25 mouse cellular contexts compared by ENCODE assay signal in the genomic region with DNA sequence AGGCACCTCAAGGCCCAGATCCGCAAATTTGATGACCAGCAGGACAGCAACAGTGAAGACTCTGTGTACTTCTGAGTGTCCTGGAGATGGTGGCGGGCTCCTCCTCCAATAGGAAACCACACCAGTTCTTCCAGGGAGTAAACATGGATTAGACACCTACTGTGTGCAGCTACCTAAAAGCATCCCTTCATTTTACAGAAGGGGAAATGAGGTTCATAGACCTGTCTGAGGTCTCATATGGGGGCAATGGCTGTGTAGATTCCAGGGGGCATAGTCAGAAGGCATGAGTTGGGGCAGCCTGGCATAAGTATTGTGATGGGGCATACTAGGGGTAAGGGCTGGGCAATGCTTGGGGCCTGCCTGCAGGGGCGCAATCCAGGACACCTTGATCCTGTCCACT. TPM values are rescaled to one million over a fixed set of nuclear protein-coding genes. Genes with fewer than 3 reads are reported as not detected.
DNase-seq lines count a peak whose midpoint lies in the region; ATAC-seq and TF ChIP-seq lines count a peak whose summit lies in the region.
"Had no signal": no experiment of that assay in that cellular context is flagged by ENCODE, and none has a peak within 500 bp of the region (broad histone marks: within the 10 kb centered on the region; RNA-seq: fewer than 3 reads in every experiment).

No protein-coding gene starts in this region.

- TF ChIP-seq POLR2A in MEL (IDR thresholded peaks at IDR 0.05; ENCODE audit: control insufficient read depth in 1 of 2, insufficient read depth in 1 of 2, low read depth in 1 of 2, low read length in 2 of 2, poor library complexity in 1 of 2) = no peak

- TF ChIP-seq CTCF in liver, embryonic 14.5 days (IDR thresholded peaks at IDR 0.05; ENCODE audit: low read depth) = 0 out of 2 replicates have a peak, but pooled peaks have one; percentile 15
- TF ChIP-seq CTCF in MEL (IDR thresholded peaks at IDR 0.05 in 2 of 3, conservative IDR thresholded peaks at IDR 0.05 in 1 of 3; ENCODE audit: control insufficient read depth in 1 of 3, insufficient read depth in 1 of 3, low read depth in 2 of 3, low read length in 3 of 3, poor library complexity in 1 of 3, severe bottlenecking in 1 of 3) = no peak
- peak; percentile 17; the same call in 1 of the 2 replicates for TF ChIP-seq CTCF in stomach, postnatal 0 days (IDR thresholded peaks at IDR 0.05; ENCODE audit: low read depth)

- H3K9ac ChIP-seq in intestine, embryonic 16.5 days (ENCODE audit: low read depth, low read length) = 0 out of 2 replicates have a peak overlapping the region, but pooled peaks have one; percentile 1
- no peak overlapping the region for H3K9ac ChIP-seq in intestine, embryonic 15.5 days
- no peak overlapping the region for H3K9ac ChIP-seq in liver, embryonic 14.5 days (replicated peaks)
- no peak overlapping the region for H3K9ac ChIP-seq in MEL (ENCODE audit: control insufficient read depth, low read depth, low read length, poor library complexity, severe bottlenecking)
- no peak overlapping the region for H3K9ac ChIP-seq in stomach, postnatal 0 days (ENCODE audit: low read length)
- H3K9ac ChIP-seq: forebrain, embryonic 13.5 days; heart, embryonic 13.5 days; kidney, embryonic 15.5 days; lung, embryonic 15.5 days; neural tube, embryonic 12.5 days had no signal

- WGBS in intestine, embryonic 16.5 days = 91% methylated on average over 3 of the region's 3 CpGs
- WGBS in intestine, embryonic 15.5 days = 90% methylated on average over 3 of the region's 3 CpGs
- 83% methylated on average over 3 of the region's 3 CpGs for WGBS in liver, embryonic 14.5 days (ENCODE audit: insufficient replicate concordance)
- WGBS in stomach, postnatal 0 days = 84% methylated on average over 3 of the region's 3 CpGs

- H3K4me1 ChIP-seq in intestine, embryonic 16.5 days (ENCODE audit: control insufficient read depth, insufficient read depth, low read length) = peaks cover 43% of the 10 kb centered on the region
- peaks cover 28% of the 10 kb centered on the region for H3K4me1 ChIP-seq in intestine, embryonic 15.5 days (replicated peaks)
- peaks cover 17 to 22% of the 10 kb centered on the region in 2 experiments for H3K4me1 ChIP-seq in liver, embryonic 14.5 days (replicated peaks; ENCODE audit: control insufficient read depth in 2 of 2, insufficient read depth in 2 of 2, low read length in 1 of 2)
- peaks cover 0 to 7% of the 10 kb centered on the region in 2 experiments; a peak in 2 of 4 replicates for H3K4me1 ChIP-seq in MEL (ENCODE audit: control insufficient read depth in 1 of 2, insufficient read depth in 2 of 2, low read length in 2 of 2)
- peaks cover 14% of the 10 kb centered on the region for H3K4me1 ChIP-seq in stomach, postnatal 0 days (replicated peaks; ENCODE audit: control insufficient read depth, insufficient read depth)

- H3K27ac ChIP-seq in intestine, embryonic 16.5 days (ENCODE audit: low read length) = no peak overlapping the region
- H3K27ac ChIP-seq in intestine, embryonic 15.5 days = no peak overlapping the region
- no peak overlapping the region for H3K27ac ChIP-seq in liver, embryonic 14.5 days
- no peak overlapping the region for H3K27ac ChIP-seq in MEL (ENCODE audit: control insufficient read depth, low read depth, low read length)
- H3K27ac ChIP-seq in stomach, postnatal 0 days (replicated peaks) = no peak overlapping the region
- H3K27ac ChIP-seq: forebrain, embryonic 13.5 days; heart, embryonic 13.5 days; lung, embryonic 15.5 days; midbrain, embryonic 10.5 days; neural tube, embryonic 12.5 days had no signal

- no peak for DNase-seq in liver, embryonic 14.5 days (ENCODE audit: low read depth in 3 of 3, low spot score in 3 of 3)
- no peak for DNase-seq in liver
- no peak for DNase-seq in MEL (ENCODE audit: low read depth, low spot score)
- no peak for DNase-seq in stomach, postnatal 0 days (ENCODE audit: low spot score)
- DNase-seq: adrenal gland, adult 8-10 months; B cell, adult 2 months; cerebellum, postnatal 36 days; gastrocnemius, postnatal 10 days; heart, postnatal 10 days; right cerebral cortex, adult 18-20 months; spleen, adult 18-20 months; thymus, adult 18-20 months; thymus, postnatal 25 days had no signal

- no peaks in the 10 kb centered on the region for H3K9me3 ChIP-seq in intestine, embryonic 16.5 days (ENCODE audit: control insufficient read depth, low read length)
- H3K9me3 ChIP-seq in intestine, embryonic 15.5 days = no peaks in the 10 kb centered on the region
- H3K9me3 ChIP-seq in liver, embryonic 14.5 days (ENCODE audit: control insufficient read depth, low read length) = no peaks in the 10 kb centered on the region
- no peaks in the 10 kb centered on the region for H3K9me3 ChIP-seq in MEL (replicated peaks; ENCODE audit: insufficient read depth, low read length)
- no peaks in the 10 kb centered on the region for H3K9me3 ChIP-seq in stomach, postnatal 0 days (ENCODE audit: control insufficient read depth, low read length)
- H3K9me3 ChIP-seq: forebrain, embryonic 13.5 days; heart, embryonic 13.5 days; kidney, embryonic 15.5 days; lung, embryonic 15.5 days; midbrain, embryonic 10.5 days; neural tube, embryonic 12.5 days had no signal

- peaks cover 34% of the 10 kb centered on the region for H3K36me3 ChIP-seq in intestine, embryonic 16.5 days (ENCODE audit: control insufficient read depth, insufficient read depth, low read length)
- H3K36me3 ChIP-seq in intestine, embryonic 15.5 days = peaks cover 30% of the 10 kb centered on the region
- H3K36me3 ChIP-seq in liver, embryonic 14.5 days (replicated peaks; ENCODE audit: control insufficient read depth, insufficient read depth, low read depth) = peaks cover 2% of the 10 kb centered on the region
- peaks cover 0 to 6% of the 10 kb centered on the region in 2 experiments; a peak in 1 of 4 replicates for H3K36me3 ChIP-seq in MEL (ENCODE audit: control insufficient read depth in 1 of 2, insufficient read depth in 2 of 2, low read length in 2 of 2)
- H3K36me3 ChIP-seq in stomach, postnatal 0 days (ENCODE audit: control insufficient read depth, insufficient read depth, low read length) = peaks cover 19% of the 10 kb centered on the region

- no peak for ATAC-seq in intestine, embryonic 16.5 days
- no peak for ATAC-seq in intestine, embryonic 15.5 days
- no peak for ATAC-seq in liver, embryonic 14.5 days (ENCODE audit: insufficient read depth)
- ATAC-seq in stomach, postnatal 0 days (ENCODE audit: low FRiP score, low TSS enrichment) = no peak
- ATAC-seq: forebrain, embryonic 13.5 days; hindbrain, embryonic 16.5 days had no signal

- H3K79me2 ChIP-seq in MEL (ENCODE audit: control insufficient read depth, insufficient read depth, low read length, poor library complexity) = no peaks in the 10 kb centered on the region; the same call in 1 of the 2 replicates

- no peaks in the 10 kb centered on the region for H3K27me3 ChIP-seq in intestine, embryonic 16.5 days (replicated peaks; ENCODE audit: control insufficient read depth, insufficient read depth, low read length)
- H3K27me3 ChIP-seq in intestine, embryonic 15.5 days (replicated peaks) = no peaks in the 10 kb centered on the region
- no peaks in the 10 kb centered on the region; the same call in 1 of the 2 replicates for H3K27me3 ChIP-seq in liver, embryonic 14.5 days (ENCODE audit: control insufficient read depth, insufficient read depth, low read length)
- H3K27me3 ChIP-seq in MEL (ENCODE audit: control insufficient read depth in 1 of 2, insufficient read depth in 2 of 2, low read length in 2 of 2) = no peaks in the 10 kb centered on the region
- no peaks in the 10 kb centered on the region for H3K27me3 ChIP-seq in stomach, postnatal 0 days (ENCODE audit: control insufficient read depth, insufficient read depth, low read length)
- H3K27me3 ChIP-seq: kidney, embryonic 15.5 days; lung, embryonic 15.5 days; neural tube, embryonic 12.5 days had no signal

- no peak overlapping the region for H3K4me2 ChIP-seq in intestine, embryonic 16.5 days (ENCODE audit: low read depth, low read length)
- no peak overlapping the region for H3K4me2 ChIP-seq in intestine, embryonic 15.5 days (replicated peaks)
- H3K4me2 ChIP-seq in liver, embryonic 14.5 days (ENCODE audit: low read depth) = no peak overlapping the region
- H3K4me2 ChIP-seq in stomach, postnatal 0 days (replicated peaks; ENCODE audit: low read depth) = no peak overlapping the region
- H3K4me2 ChIP-seq: forebrain, embryonic 13.5 days; heart, embryonic 13.5 days; kidney, embryonic 15.5 days; lung, embryonic 15.5 days; neural tube, embryonic 12.5 days had no signal

- no peak for TF ChIP-seq EP300 in liver, embryonic 14.5 days (IDR thresholded peaks at IDR 0.05; ENCODE audit: low read depth)
- no peak for TF ChIP-seq EP300 in MEL (IDR thresholded peaks at IDR 0.05; ENCODE audit: low read depth in 1 of 2, low read length in 2 of 2)
- TF ChIP-seq EP300 in stomach, postnatal 0 days (optimal IDR thresholded peaks at IDR 0.05) = no peak

- TF ChIP-seq RAD21 in MEL (IDR thresholded peaks at IDR 0.05; ENCODE audit: low read depth, low read length) = no peak

- H3K4me3 ChIP-seq in intestine, embryonic 16.5 days (ENCODE audit: low read length) = no peak overlapping the region
- H3K4me3 ChIP-seq in intestine, embryonic 15.5 days (replicated peaks) = no peak overlapping the region
- no peak overlapping the region for H3K4me3 ChIP-seq in liver, embryonic 14.5 days (ENCODE audit: insufficient read depth in 1 of 2, low read depth in 2 of 2, low read length in 2 of 2)
- H3K4me3 ChIP-seq in MEL (ENCODE audit: control insufficient read depth in 1 of 2, insufficient read depth in 1 of 2, low read depth in 2 of 2, low read length in 2 of 2) = no peak overlapping the region
- H3K4me3 ChIP-seq in stomach, postnatal 0 days (ENCODE audit: low read depth, low read length) = no peak overlapping the region
- H3K4me3 ChIP-seq: forebrain, embryonic 13.5 days; heart, embryonic 13.5 days; kidney, embryonic 15.5 days; lung, embryonic 15.5 days; midbrain, embryonic 10.5 days; myocyte; neural tube, embryonic 12.5 days had no signal

RNA-seq across cellular contexts. Expression of a gene that starts 1.9 kb away (rescaled TPM):
- 6.3 and 8.5 TPM in 2 replicates for polyA plus RNA-seq in intestine, embryonic 16.5 days (2015; fragmentation: Nextera tagmentation; extraction: Ambion mirVana)
- polyA plus RNA-seq in intestine, embryonic 15.5 days (2015; fragmentation: Nextera tagmentation; extraction: Ambion mirVana) = 6.7 and 7.9 TPM in 2 replicates
- 2.8 and 3.1 TPM in 2 replicates for polyA plus RNA-seq in liver, embryonic 14.5 days (2012; rRNA removed)
- polyA plus RNA-seq in liver, embryonic 14.5 days (2014; fragmentation: Nextera tagmentation; extraction: Ambion mirVana) = 1.9 and 2.8 TPM in 2 replicates
- 14.1 and 18.3 TPM in 2 replicates for total RNA-seq in MEL (2012; rRNA removed)
- polyA plus RNA-seq in MEL (2012; ENCODE audit: insufficient read depth in 1 of 2, insufficient read length in 2 of 2, low read depth in 1 of 2, low replicate concordance in 2 of 2, missing spikeins in 1 of 2) = 10 to 100 TPM in 1 of 2 experiments, not detected in 1; 16.2 TPM
- 8.2 and 9.1 TPM in 2 replicates for polyA plus RNA-seq in stomach, postnatal 0 days (2015; fragmentation: Nextera tagmentation; extraction: Ambion mirVana)

RNA-seq across cellular contexts. Expression of a gene that starts 6.4 kb away (rescaled TPM):
- 89.5 and 95.8 TPM in 2 replicates for polyA plus RNA-seq in intestine, embryonic 16.5 days (2015; fragmentation: Nextera tagmentation; extraction: Ambion mirVana)
- polyA plus RNA-seq in intestine, embryonic 15.5 days (2015; fragmentation: Nextera tagmentation; extraction: Ambion mirVana) = 93.5 and 93.8 TPM in 2 replicates
- polyA plus RNA-seq in liver, embryonic 14.5 days (2012; rRNA removed) = 41.9 and 57.2 TPM in 2 replicates
- 46.5 and 48.2 TPM in 2 replicates for polyA plus RNA-seq in liver, embryonic 14.5 days (2014; fragmentation: Nextera tagmentation; extraction: Ambion mirVana)
- total RNA-seq in MEL (2012; rRNA removed) = 91.9 and 107 TPM in 2 replicates
- polyA plus RNA-seq in MEL (2012; ENCODE audit: insufficient read depth in 1 of 2, insufficient read length in 2 of 2, low read depth in 1 of 2, low replicate concordance in 2 of 2, missing spikeins in 1 of 2) = 100 to 1,000 TPM in 1 of 2 experiments, not detected in 1; 117 TPM
- polyA plus RNA-seq in stomach, postnatal 0 days (2015; fragmentation: Nextera tagmentation; extraction: Ambion mirVana) = 97.1 and 107 TPM in 2 replicates

RNA-seq across cellular contexts. Expression of a gene that starts 8.8 kb away (rescaled TPM):
- 35.8 and 51.1 TPM in 2 replicates for polyA plus RNA-seq in intestine, embryonic 16.5 days (2015; fragmentation: Nextera tagmentation; extraction: Ambion mirVana)
- 81.1 and 85.7 TPM in 2 replicates for polyA plus RNA-seq in intestine, embryonic 15.5 days (2015; fragmentation: Nextera tagmentation; extraction: Ambion mirVana)
- polyA plus RNA-seq in liver, embryonic 14.5 days (2012; rRNA removed) = 20.8 and 23.4 TPM in 2 replicates
- polyA plus RNA-seq in liver, embryonic 14.5 days (2014; fragmentation: Nextera tagmentation; extraction: Ambion mirVana) = 19.1 and 22.4 TPM in 2 replicates
- total RNA-seq in MEL (2012; rRNA removed) = 29.6 and 30.5 TPM in 2 replicates
- polyA plus RNA-seq in MEL (2012; ENCODE audit: insufficient read depth in 1 of 2, insufficient read length in 2 of 2, low read depth in 1 of 2, low replicate concordance in 2 of 2, missing spikeins in 1 of 2) = 10 to 100 TPM in 1 of 2 experiments, not detected in 1; 48.3 TPM
- 47.0 and 56.1 TPM in 2 replicates for polyA plus RNA-seq in stomach, postnatal 0 days (2015; fragmentation: Nextera tagmentation; extraction: Ambion mirVana)

RNA-seq across cellular contexts. Expression of a gene that starts 22.6 kb away (rescaled TPM):
- 10.8 and 10.9 TPM in 2 replicates for polyA plus RNA-seq in intestine, embryonic 16.5 days (2015; fragmentation: Nextera tagmentation; extraction: Ambion mirVana)
- 8.8 and 10.8 TPM in 2 replicates for polyA plus RNA-seq in intestine, embryonic 15.5 days (2015; fragmentation: Nextera tagmentation; extraction: Ambion mirVana)
- 3.1 and 3.5 TPM in 2 replicates for polyA plus RNA-seq in liver, embryonic 14.5 days (2012; rRNA removed)
- polyA plus RNA-seq in liver, embryonic 14.5 days (2014; fragmentation: Nextera tagmentation; extraction: Ambion mirVana) = 1.5 and 1.9 TPM in 2 replicates
- total RNA-seq in MEL (2012; rRNA removed) = 0.04 TPM in 1 of 2 replicates, not detected in the other
- polyA plus RNA-seq in MEL (2012; ENCODE audit: insufficient read depth in 1 of 2, insufficient read length in 2 of 2, low read depth in 1 of 2, low replicate concordance in 2 of 2, missing spikeins in 1 of 2) = under 1 TPM in 1 of 2 experiments, not detected in 1; 0.07 TPM
- 4.1 and 4.5 TPM in 2 replicates for polyA plus RNA-seq in stomach, postnatal 0 days (2015; fragmentation: Nextera tagmentation; extraction: Ambion mirVana)
- total RNA-seq: hematopoietic stem cell, adult 5-6 weeks; megakaryocyte progenitor cell, adult 5-6 weeks had no signal

RNA-seq across cellular contexts. Expression of a gene that starts 23.7 kb away (rescaled TPM):
- 84.7 and 86.9 TPM in 2 replicates for polyA plus RNA-seq in intestine, embryonic 16.5 days (2015; fragmentation: Nextera tagmentation; extraction: Ambion mirVana)
- 97.8 and 99.8 TPM in 2 replicates for polyA plus RNA-seq in intestine, embryonic 15.5 days (2015; fragmentation: Nextera tagmentation; extraction: Ambion mirVana)
- polyA plus RNA-seq in liver, embryonic 14.5 days (2012; rRNA removed) = 53.6 and 61.2 TPM in 2 replicates
- 50.6 and 52.3 TPM in 2 replicates for polyA plus RNA-seq in liver, embryonic 14.5 days (2014; fragmentation: Nextera tagmentation; extraction: Ambion mirVana)
- total RNA-seq in MEL (2012; rRNA removed) = 54.5 and 59.6 TPM in 2 replicates
- 100 to 1,000 TPM in 1 of 2 experiments, not detected in 1; 132 TPM for polyA plus RNA-seq in MEL (2012; ENCODE audit: insufficient read depth in 1 of 2, insufficient read length in 2 of 2, low read depth in 1 of 2, low replicate concordance in 2 of 2, missing spikeins in 1 of 2)
- 54.7 and 61.7 TPM in 2 replicates for polyA plus RNA-seq in stomach, postnatal 0 days (2015; fragmentation: Nextera tagmentation; extraction: Ambion mirVana)

Comparison
In these comparisons a context has a peak if more than half of its experiments do, and no peak if none do; other contexts are left out.
1. CTCF ChIP-seq: peak in liver, embryonic 14.5 days (single experiment) and stomach, postnatal 0 days (single experiment); none in MEL (0 of 3).